Mouse (Mus musculus): ENCODE measurements around the gene Vmn1r52.
"Not testable (repeated sequence)": the region's sequence is repeated elsewhere in the genome, so short reads cannot be mapped to it uniquely, and the experiment has no call there.

Gene Vmn1r52

GRCm38 (mm10) chr6:90174508-90174907, at the start of gene Vmn1r52:
Vmn1r52 (plus strand) TSS chr6:90174808.
- no peak for DNase-seq (ENCODE audit: low spot score)

- no peak for DNase-seq (ENCODE audit: low spot score)
These were observed 14.5 kb upstream of the Vmn1r52 start for GRCm38 (mm10) chr6:90160139-90160538.

- not testable (repeated sequence) for DNase-seq (ENCODE audit: low spot score)
These were observed 27.9 kb downstream of the Vmn1r52 start, which contains the start of gene V1ra8 for GRCm38 (mm10) chr6:90202493-90202892. V1ra8 (plus strand) TSS chr6:90202793.

DNA sequence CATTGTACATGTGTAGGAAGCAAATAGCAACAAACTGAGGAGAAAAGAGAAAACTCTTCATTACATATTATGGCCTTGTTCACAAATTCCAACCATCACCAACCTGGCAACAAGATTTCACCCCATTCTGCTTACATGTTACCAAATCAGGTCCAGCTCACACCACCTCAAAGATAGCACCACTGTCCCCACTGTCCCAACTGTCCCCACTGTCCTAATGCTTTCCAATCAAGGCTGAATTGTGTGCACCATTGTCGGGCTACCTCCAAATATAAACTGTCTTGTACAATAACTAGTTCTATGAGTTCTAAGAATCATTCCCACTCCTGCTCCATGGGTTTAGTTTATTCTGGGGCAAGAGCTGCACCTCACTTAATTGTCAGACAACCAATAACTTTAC, 49.7 kb downstream of the Vmn1r52 start, which contains the start of gene Vmn1r53:
Gene Vmn1r53 (minus strand): TSS at position 101 of the 400 bp plus-strand sequence.
- no peak for DNase-seq (ENCODE audit: low spot score)

Data from layer of hippocampus, adult 9-10 months (tissue).